Mouse (Mus musculus) spleen, postnatal 10 days (tissue): ENCODE measurements around the gene Galnt10.

ENCODE experiments used
- DNase-seq, 2 experiments: peaks; one replicate each; pipeline ENCODE4 v3.0.0; 2021 to 2022; ENCODE audit warnings: low spot score in 2 of 2

The Galnt10 gene

GRCm38 (mm10) chr11:57645018-57645559 is at the start of gene Galnt10:
Gene Galnt10, plus strand, starts transcription at chr11:57645442.
- DNase-seq = peak; percentile 91 to 93

- DNase-seq = no peak
These were observed 49.3 kb upstream of the Galnt10 start for GRCm38 (mm10) chr11:57595899-57596298.

DNA sequence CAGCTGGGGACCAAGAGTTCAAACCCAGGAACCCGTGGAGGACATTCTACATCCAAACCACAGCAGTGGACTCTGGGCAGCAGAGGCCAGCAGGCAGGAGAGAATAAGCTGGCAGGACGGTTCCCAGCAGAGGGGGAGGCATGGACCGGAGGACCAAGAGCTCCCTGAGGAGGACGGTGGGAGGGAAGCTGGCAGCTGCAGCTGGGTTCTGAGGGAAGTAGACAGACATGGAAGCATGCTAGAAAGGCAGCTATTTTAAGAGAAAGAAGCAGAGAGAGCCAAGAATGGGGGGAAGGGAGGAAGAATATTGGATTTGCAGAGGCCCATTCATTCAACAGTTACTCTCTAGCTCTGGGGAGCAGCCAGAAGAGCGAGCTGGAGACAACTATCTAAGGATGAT is 47.1 kb upstream of the Galnt10 start:
- no peak for DNase-seq

DNA sequence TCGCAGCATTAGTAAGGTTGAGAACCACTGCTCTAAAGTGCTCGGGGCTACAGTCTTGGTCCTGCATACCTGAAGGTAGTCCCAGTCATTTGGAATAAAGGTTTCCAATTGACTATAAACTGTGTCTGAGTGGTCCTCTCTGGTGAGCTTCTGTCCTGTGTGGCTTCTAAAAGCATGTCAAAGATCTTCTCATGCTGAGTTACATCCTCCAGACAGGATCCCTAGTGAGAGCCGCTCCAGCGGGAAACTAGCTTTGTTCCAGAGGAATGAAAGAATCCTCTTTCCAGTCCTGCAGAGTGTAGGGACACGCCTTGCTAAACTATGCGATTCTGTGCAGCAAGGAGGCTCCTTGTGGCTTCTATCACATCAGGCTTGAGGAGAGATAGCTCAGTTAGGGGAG is 45.9 kb upstream of the Galnt10 start:
- no peak for DNase-seq

DNA sequence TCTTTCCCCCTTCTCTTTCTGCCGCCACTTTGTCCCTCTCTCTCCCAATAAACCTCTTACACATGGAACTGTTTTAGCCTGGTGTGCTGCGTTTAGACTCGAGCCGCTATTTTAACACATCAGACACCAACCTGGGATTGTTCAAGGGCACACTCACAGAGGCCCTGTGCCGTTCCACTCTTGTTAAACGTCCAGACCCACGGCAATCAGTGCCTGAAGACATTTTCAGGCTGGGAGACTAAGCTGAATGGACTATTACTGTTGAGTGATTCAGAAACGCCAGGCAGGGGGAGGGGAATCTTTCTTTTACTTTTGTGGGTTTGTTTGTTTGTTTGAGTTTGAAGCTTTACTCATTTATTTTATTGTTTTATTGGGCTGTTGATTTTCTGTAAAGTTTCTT is 45.1 kb upstream of the Galnt10 start:
- no peak for DNase-seq

- no peak for DNase-seq
These were observed 44.6 kb upstream of the Galnt10 start for GRCm38 (mm10) chr11:57600621-57601121.

DNA sequence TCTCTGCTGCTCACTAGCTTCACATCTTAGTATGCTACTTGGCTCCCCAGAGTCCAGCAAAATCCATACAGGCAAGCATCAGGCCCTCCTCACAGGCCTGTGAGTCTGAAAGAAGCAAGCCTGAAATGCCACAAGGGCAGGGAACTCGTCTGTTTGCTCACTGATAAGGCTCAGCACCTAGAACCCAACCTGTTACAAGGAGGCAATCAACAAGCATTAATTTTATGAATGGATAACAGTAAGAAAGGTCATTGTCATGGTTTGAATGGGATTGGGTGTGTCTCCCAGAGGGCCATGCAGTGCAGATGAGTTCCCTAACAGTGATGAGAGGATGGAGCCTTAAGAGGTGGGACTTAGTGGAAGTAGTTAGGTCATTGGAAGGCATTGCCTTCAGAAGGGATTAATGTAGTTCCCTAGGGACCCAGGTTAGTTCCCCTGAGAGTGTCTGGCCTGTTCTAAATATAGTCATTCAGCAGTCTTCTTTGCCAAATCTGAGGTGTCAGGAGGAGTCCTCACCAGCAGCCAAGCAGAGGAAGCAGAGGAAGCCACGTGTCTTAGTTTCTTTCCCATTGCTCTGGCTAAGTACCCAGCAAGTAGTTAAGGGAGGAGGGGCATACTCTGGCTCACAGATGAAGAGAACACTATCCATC is 43.3 kb upstream of the Galnt10 start:
- DNase-seq = no peak

- DNase-seq = no peak
These were observed 40.2 kb upstream of the Galnt10 start for GRCm38 (mm10) chr11:57605086-57605485.

- no peak for DNase-seq
These were observed 39.6 kb upstream of the Galnt10 start for GRCm38 (mm10) chr11:57605660-57606059.

DNA sequence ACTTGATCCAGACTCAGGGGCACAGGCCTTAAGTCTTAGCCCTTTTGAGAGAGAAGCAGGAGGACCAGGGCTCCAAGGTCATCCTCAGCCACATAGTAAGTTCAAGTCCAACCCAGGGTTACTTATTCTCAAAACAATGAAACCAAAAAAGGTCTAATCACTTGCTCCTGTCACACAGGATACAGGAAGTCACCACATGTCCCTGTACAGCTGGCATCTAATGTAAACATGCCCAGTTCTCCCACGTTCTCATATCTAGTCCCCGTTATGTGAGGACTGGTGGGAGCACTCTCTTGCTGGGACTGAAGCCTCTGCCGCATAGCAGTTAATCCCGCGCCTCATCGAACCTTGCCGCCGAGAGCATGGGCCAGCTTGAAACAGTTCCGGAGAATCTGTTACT is 30.7 kb upstream of the Galnt10 start:
- DNase-seq = no peak

GRCm38 (mm10) chr11:57615286-57615685 is 30.0 kb upstream of the Galnt10 start:
- no peak for DNase-seq

DNA sequence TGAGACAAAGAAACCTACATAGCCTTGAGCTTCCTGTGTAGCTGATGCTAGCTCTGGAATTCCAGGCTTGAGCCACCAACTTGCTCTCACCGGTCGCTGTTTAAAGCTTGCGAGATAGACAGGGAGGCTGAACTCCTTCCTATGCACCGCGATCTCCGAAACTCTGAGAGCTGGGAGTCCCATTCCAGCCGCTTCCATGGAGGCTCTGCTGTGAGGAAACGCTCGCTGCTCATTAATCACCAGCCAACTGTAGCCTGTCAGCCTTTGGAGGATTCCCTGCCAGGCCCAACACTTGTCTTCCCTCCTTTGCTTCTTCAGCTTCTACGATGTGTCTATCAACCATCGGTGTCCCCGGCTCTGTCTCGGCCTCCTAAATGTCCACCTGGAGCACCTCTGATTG is 29.4 kb upstream of the Galnt10 start:
- DNase-seq = no peak

DNA sequence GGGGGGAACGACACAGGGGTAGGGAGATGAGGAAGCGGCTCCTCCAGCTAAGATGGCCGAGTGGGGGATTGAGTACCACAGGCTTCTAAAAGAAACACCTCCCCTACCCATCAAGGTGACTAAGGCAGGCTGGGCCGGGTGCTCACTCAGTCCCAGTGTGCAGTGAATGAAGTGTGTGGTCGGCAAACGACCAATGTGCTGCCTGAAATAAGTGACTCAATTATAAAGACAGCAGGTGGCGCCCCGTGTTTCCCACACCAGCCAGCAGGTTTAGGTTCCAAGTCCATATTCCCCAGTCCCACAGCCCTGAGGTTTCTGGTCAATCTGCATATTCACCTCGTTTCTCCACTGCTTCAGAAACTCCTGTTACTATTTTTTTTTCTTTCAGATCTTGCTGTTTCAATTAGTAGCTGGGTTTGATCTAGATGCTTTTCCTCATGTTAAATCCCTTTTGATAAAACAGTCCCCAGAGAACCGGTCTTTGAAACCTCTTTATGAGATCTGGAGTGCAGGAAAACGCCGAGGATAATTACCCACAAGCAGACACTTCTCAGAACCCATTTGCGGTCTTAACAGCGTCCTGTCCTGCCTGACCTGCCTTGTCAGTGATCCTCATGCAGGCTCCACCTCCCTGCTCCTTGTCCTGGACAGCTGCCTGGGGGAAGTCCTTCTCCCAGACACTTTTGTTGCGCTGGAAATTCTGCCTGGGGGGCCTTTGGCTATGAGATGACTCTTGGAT is 27.5 kb upstream of the Galnt10 start:
- DNase-seq = peak in 1 of 2 experiments; percentile 67

DNA sequence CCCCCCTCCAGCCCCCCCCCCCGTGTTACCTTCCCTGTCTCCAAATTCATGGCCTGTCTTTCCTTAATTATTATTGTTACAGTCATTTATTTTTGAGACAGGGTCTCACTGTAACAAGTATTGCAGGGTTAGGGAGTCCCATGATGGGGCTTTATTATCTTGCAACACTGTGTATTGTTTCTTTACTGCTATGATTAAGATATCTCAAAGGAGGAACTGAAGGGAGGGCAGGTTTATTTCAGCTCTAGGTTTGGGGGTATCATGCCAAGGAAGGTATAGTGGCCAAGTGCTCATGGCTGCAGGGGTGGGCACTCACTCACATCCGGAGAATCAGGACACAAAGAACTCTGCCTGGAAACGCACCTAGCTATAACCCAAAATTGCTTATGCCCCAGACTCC is 23.8 kb upstream of the Galnt10 start:
- DNase-seq = no peak

GRCm38 (mm10) chr11:57621876-57622275 is 23.4 kb upstream of the Galnt10 start:
- DNase-seq = no peak

GRCm38 (mm10) chr11:57624490-57624893 is 20.8 kb upstream of the Galnt10 start:
- peak; percentile 57 to 80 for DNase-seq

DNA sequence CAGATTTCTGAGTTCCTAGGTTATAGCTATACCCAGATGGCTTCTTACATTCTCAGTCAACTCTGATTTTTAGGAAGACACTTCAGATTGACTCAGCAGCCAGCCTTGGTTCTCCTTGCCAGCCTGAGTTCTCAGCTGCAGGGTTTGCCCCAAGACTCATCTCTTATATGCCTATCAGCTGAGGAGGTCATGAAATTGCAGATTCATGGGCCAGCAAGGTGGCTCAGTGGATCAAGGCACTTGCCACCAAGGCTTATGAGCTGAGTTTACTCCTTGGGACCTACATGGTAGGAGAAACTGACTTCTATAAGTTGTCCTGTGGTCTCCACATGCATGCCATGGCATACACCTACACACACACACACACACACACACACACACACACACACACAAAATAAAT is 19.8 kb upstream of the Galnt10 start:
- peak; percentile 28 to 55 for DNase-seq

DNA sequence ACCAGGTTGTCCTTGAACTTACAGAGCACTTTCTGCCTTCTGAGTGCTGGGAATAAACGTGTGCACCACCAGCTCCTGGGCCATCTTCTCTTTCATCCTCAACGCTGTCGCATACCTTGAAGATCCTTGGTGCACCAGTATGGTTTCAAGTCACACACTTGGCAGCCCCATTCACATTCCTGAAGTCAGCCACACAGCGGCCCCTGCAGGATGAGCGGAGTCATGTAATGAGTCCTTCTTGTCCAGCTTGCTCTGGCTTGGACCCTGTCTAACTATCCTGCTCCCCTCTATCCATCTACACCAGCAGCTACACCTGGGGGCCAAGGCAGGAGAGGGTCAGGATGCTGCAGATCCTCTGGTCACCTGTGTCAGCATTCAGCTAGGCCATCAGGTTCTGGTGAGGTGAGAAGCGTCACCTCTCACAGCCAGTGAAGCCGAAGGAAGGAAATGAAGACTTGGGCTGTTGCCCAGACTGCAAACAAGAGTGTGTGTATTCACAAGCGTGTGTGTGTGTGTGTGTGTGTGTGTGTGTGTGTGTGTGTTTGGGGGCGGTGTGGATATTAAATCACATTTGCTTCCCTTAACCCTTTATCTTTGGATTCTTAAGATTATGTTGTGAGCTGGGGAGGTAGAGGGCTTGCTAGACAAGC is 18.0 kb upstream of the Galnt10 start:
- DNase-seq = peak; percentile 59 to 82

DNA sequence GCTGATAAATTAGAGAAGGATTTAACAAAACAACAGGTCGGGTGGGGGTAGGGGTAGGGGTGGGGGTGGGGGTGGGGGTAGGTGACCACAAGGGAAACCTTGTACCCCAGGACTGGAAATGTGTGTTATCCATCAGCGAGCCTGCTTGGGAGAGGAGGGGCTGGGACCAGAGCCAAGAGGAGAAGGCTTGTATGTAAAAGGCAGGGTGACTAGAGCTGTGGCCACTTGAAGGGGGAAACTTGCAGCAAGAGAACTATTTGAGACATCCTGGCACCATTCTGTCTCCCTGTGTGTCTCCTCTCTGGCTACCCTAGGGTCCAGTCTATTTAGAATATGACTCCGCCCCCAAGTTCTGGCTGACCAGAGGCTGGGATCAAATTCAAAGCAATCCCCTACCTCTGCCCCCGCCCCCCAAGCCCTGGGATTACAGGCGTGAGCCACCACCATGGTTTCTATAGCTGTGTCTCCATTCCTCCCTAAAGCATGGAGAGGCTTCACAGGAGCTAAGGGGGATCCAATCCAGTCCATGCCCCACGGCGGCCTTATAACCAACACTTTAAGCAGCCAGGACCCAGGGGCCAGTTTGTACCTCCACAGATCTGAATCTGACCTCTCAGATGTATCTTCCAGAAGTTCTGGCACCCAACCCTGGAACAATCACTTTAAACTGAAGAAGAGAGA is 13.3 kb upstream of the Galnt10 start:
- DNase-seq = peak in 1 of 2 experiments; percentile 10

DNA sequence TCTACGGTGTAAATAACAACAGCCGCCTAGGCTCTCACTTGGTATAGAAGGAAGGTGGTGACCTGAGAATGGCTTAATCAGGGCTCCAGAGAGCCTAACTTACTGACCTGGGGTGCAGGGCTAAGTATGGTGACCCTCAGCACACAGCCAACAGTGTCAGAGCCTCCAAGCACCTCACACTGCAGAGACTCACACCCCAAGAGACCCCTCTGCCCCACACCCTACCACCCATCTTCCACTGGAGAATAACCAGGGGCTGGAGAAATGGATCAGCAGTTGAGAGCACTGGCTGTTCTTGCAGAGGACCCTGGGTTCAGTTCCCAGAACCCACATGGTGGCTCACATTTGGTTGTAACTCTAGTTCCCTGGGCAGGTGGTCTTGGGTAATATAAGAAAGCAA is 12.2 kb upstream of the Galnt10 start:
- peak; percentile 1 to 6 for DNase-seq

DNA sequence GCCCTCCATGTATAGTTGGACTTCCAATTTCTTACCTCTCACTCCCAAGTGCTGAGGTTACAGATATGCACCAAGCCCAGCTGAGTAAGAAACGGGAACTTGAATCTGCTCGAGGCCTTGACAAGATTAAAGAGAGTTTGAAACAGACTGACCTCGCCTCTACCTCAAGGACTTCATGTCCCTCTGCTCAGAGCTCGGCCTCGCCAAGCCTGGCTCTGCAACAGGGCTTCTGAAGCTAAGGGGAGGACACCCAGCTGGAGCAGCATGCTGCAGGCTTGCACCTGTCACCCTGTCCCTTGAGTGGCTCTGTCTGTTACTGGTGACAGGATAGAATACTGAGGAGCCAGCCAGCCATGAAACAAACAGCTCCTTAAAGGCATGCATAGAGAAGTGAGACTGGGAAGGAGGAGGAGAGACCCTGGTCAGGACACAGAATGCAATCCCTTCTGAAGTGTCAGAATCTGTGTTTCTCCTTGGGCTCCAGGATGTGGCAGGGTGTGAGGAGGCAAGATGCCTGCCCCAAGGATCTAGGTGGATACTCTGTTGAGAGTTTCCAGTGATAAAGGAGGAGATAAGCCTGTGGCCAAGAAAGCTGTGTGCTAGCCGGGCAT is 11.2 kb upstream of the Galnt10 start:
- DNase-seq = peak; percentile 16 to 25
